22 mouse cellular contexts compared by ENCODE assay signal in genomic region chr4:132565089-132565747, GRCm38 (mm10). TPM values are rescaled to one million over a fixed set of nuclear protein-coding genes. Genes with fewer than 3 reads are reported as not detected.
A peak's percentile ranks its signal among the peaks of the same experiment; 100 is the strongest.
DNase-seq lines count a peak whose midpoint lies in the region; ATAC-seq and TF ChIP-seq lines count a peak whose summit lies in the region.
"Had no signal": no experiment of that assay in that cellular context is flagged by ENCODE, and none has a peak within 500 bp of the region (broad histone marks: within the 10 kb centered on the region; RNA-seq: fewer than 3 reads in every experiment).

No protein-coding gene starts in this region.

- peaks cover 45% of the 10 kb centered on the region for H3K4me1 ChIP-seq in megakaryocyte, embryonic 14.5 days
- H3K4me1 ChIP-seq in bone marrow, adult 2 months (ENCODE audit: control insufficient read depth, insufficient read depth, low read length) = peaks cover 9% of the 10 kb centered on the region; the same call in 1 of the 2 replicates
- peaks cover 8% of the 10 kb centered on the region for H3K4me1 ChIP-seq in hindbrain, embryonic 12.5 days
- H3K4me1 ChIP-seq: forebrain, embryonic 13.5 days; neural tube, embryonic 15.5 days had no signal

- H3K27ac ChIP-seq in bone marrow, adult 2 months (ENCODE audit: control insufficient read depth, insufficient read depth, low read depth, low read length, poor library complexity) = no peak overlapping the region
- no peak overlapping the region for H3K27ac ChIP-seq in hindbrain, embryonic 12.5 days
- H3K27ac ChIP-seq: forebrain, embryonic 13.5 days; heart, embryonic 15.5 days; left cerebral cortex, adult 2 months; limb, embryonic 13.5 days; neural tube, embryonic 15.5 days had no signal

- peaks cover 8% of the 10 kb centered on the region; the same call in 1 of the 2 replicates for H3K9me3 ChIP-seq in megakaryocyte, embryonic 14.5 days
- H3K9me3 ChIP-seq in hindbrain, embryonic 12.5 days (replicated peaks) = no peaks in the 10 kb centered on the region
- H3K9me3 ChIP-seq: forebrain, embryonic 13.5 days; heart, embryonic 15.5 days; neural tube, embryonic 15.5 days; stomach, embryonic 15.5 days had no signal

- ATAC-seq in megakaryocyte, adult 5-6 weeks (ENCODE audit: poor library complexity, severe bottlenecking) = no peak
- ATAC-seq in hindbrain, embryonic 12.5 days (ENCODE audit: low FRiP score) = no peak
- ATAC-seq: forebrain, embryonic 13.5 days; lung, postnatal 0 days; Patski had no signal

- no peak for TF ChIP-seq CTCF in bone marrow, adult 2 months (IDR thresholded peaks at IDR 0.05; ENCODE audit: control insufficient read depth, insufficient read depth, low read length)

- H3K36me3 ChIP-seq in megakaryocyte, embryonic 14.5 days (replicated peaks; ENCODE audit: low read length) = peaks cover 6% of the 10 kb centered on the region
- no peaks in the 10 kb centered on the region for H3K36me3 ChIP-seq in hindbrain, embryonic 12.5 days
- H3K36me3 ChIP-seq: heart, embryonic 15.5 days; limb, embryonic 13.5 days; neural tube, embryonic 15.5 days; stomach, embryonic 15.5 days had no signal

- H3K27me3 ChIP-seq in megakaryocyte, embryonic 14.5 days (replicated peaks) = peaks cover 46% of the 10 kb centered on the region
- no peaks in the 10 kb centered on the region for H3K27me3 ChIP-seq in hindbrain, embryonic 12.5 days
- H3K27me3 ChIP-seq: forebrain, embryonic 13.5 days; heart, embryonic 15.5 days; limb, embryonic 13.5 days; neural tube, embryonic 15.5 days; Patski; stomach, embryonic 15.5 days had no signal

- WGBS in bone marrow, adult 2 months = 76% methylated on average over 12 of the region's 12 CpGs
- WGBS in large intestine, adult 2 months = 56% methylated on average over 12 of the region's 12 CpGs
- 76% methylated on average over 12 of the region's 12 CpGs for WGBS in hindbrain, embryonic 12.5 days

- H3K4me2 ChIP-seq in hindbrain, embryonic 12.5 days (replicated peaks) = no peak overlapping the region
- H3K4me2 ChIP-seq: forebrain, embryonic 13.5 days; heart, embryonic 15.5 days; limb, embryonic 13.5 days; midbrain, embryonic 11.5 days; neural tube, embryonic 15.5 days; stomach, embryonic 15.5 days had no signal

- H3K4me3 ChIP-seq in megakaryocyte, embryonic 14.5 days (replicated peaks) = peak overlapping the region; percentile 87
- peak overlapping the region; percentile 67 for H3K4me3 ChIP-seq in bone marrow, adult 2 months (replicated peaks; ENCODE audit: control insufficient read depth, low read depth, low read length)
- H3K4me3 ChIP-seq in hindbrain, embryonic 12.5 days = no peak overlapping the region
- H3K4me3 ChIP-seq: forebrain, embryonic 13.5 days; heart, embryonic 15.5 days; left cerebral cortex, adult 2 months; limb, embryonic 13.5 days; neural tube, embryonic 15.5 days had no signal

- TF ChIP-seq POLR2A in bone marrow, adult 2 months (IDR thresholded peaks at IDR 0.05; ENCODE audit: borderline replicate concordance, control insufficient read depth, low read depth, low read length) = no peak

- H3K9ac ChIP-seq in hindbrain, embryonic 12.5 days = no peak overlapping the region
- H3K9ac ChIP-seq: forebrain, embryonic 13.5 days; heart, embryonic 15.5 days; limb, embryonic 13.5 days; neural tube, embryonic 15.5 days; stomach, embryonic 15.5 days had no signal

- DNase-seq in kidney, postnatal 10 days = peak; percentile 40
- DNase-seq in kidney, postnatal 25 days = no peak
- DNase-seq in large intestine, adult 2 months (ENCODE audit: low read depth, low spot score) = peak; percentile 19
- DNase-seq in adrenal gland, adult (ENCODE audit: inconsistent age in 2 of 2, low spot score in 1 of 2) = no peak
- DNase-seq: cerebellum, adult 8-10 months; heart, adult 11 months; kidney, adult 11 months; kidney, postnatal 36 days; thymus, postnatal 36 days had no signal

RNA-seq across cellular contexts. Expression of gene Ptafr, which starts 1.4 kb away (rescaled TPM):
- polyA plus RNA-seq in megakaryocyte, embryonic 14.5 days (2012; ENCODE audit: insufficient read depth, low replicate concordance) = 3.1 TPM in 1 of 2 replicates, not detected in the other
- 19.6 and 20.6 TPM in 2 replicates for total RNA-seq in megakaryocyte, adult 5-6 weeks (2015)
- 38.9 and 40.8 TPM in 2 replicates for total RNA-seq in megakaryocyte, adult 5-6 weeks (2017)
- 3.2 and 6.7 TPM in 2 replicates for polyA plus RNA-seq in bone marrow, adult 2 months (2011; ENCODE audit: insufficient read depth, insufficient read length, low replicate concordance, missing spikeins)
- 2.1 and 4.1 TPM in 2 replicates for polyA plus RNA-seq in large intestine, adult 2 months (2012; rRNA removed)
- polyA plus RNA-seq in hindbrain, embryonic 12.5 days (2016; fragmentation: Nextera tagmentation; extraction: Ambion mirVana) = 0.34 and 0.76 TPM in 2 replicates
- polyA plus RNA-seq: Patski had no signal

RNA-seq across cellular contexts. Expression of gene Dnajc8, which starts 29.9 kb away (rescaled TPM):
- 96.7 and 198 TPM in 2 replicates for polyA plus RNA-seq in megakaryocyte, embryonic 14.5 days (2012; ENCODE audit: insufficient read depth, low replicate concordance)
- 113 and 122 TPM in 2 replicates for total RNA-seq in megakaryocyte, adult 5-6 weeks (2015)
- 368 and 380 TPM in 2 replicates for total RNA-seq in megakaryocyte, adult 5-6 weeks (2017)
- polyA plus RNA-seq in bone marrow, adult 2 months (2011; ENCODE audit: insufficient read depth, insufficient read length, low replicate concordance, missing spikeins) = 128 and 173 TPM in 2 replicates
- 24.4 and 25.3 TPM in 2 replicates for polyA plus RNA-seq in large intestine, adult 2 months (2012; rRNA removed)
- 159 and 164 TPM in 2 replicates for polyA plus RNA-seq in hindbrain, embryonic 12.5 days (2016; fragmentation: Nextera tagmentation; extraction: Ambion mirVana)

RNA-seq across cellular contexts. Expression of gene Atpif1, which starts 31.8 kb away (rescaled TPM):
- 55.6 and 352 TPM in 2 replicates for polyA plus RNA-seq in megakaryocyte, embryonic 14.5 days (2012; ENCODE audit: insufficient read depth, low replicate concordance)
- total RNA-seq in megakaryocyte, adult 5-6 weeks (2015) = 240 and 279 TPM in 2 replicates
- total RNA-seq in megakaryocyte, adult 5-6 weeks (2017) = 502 and 628 TPM in 2 replicates
- 886 and 890 TPM in 2 replicates for polyA plus RNA-seq in bone marrow, adult 2 months (2011; ENCODE audit: insufficient read depth, insufficient read length, low replicate concordance, missing spikeins)
- 183 and 254 TPM in 2 replicates for polyA plus RNA-seq in large intestine, adult 2 months (2012; rRNA removed)
- polyA plus RNA-seq in hindbrain, embryonic 12.5 days (2016; fragmentation: Nextera tagmentation; extraction: Ambion mirVana) = 1,136 and 1,234 TPM in 2 replicates

RNA-seq across cellular contexts. Expression of gene Sesn2, which starts 54.9 kb away (rescaled TPM):
- polyA plus RNA-seq in megakaryocyte, embryonic 14.5 days (2012; ENCODE audit: insufficient read depth, low replicate concordance) = 23.7 and 27.2 TPM in 2 replicates
- total RNA-seq in megakaryocyte, adult 5-6 weeks (2015) = 7.4 TPM in 2 replicates
- total RNA-seq in megakaryocyte, adult 5-6 weeks (2017) = 5.2 and 5.6 TPM in 2 replicates
- 5.4 and 20.0 TPM in 2 replicates for polyA plus RNA-seq in bone marrow, adult 2 months (2011; ENCODE audit: insufficient read depth, insufficient read length, low replicate concordance, missing spikeins)
- polyA plus RNA-seq in large intestine, adult 2 months (2012; rRNA removed) = 6.5 and 6.8 TPM in 2 replicates
- polyA plus RNA-seq in hindbrain, embryonic 12.5 days (2016; fragmentation: Nextera tagmentation; extraction: Ambion mirVana) = 11.1 and 12.1 TPM in 2 replicates

Comparison
In these comparisons a context has a peak if more than half of its experiments do, and no peak if none do; other contexts are left out.
1. DNase-seq: peak in kidney, postnatal 10 days (single experiment) and large intestine, adult 2 months (single experiment); none in kidney, postnatal 25 days (0 of 2) and adrenal gland, adult (0 of 2).